ENCODE assay signal across 30 mouse cellular contexts in the genomic region with DNA sequence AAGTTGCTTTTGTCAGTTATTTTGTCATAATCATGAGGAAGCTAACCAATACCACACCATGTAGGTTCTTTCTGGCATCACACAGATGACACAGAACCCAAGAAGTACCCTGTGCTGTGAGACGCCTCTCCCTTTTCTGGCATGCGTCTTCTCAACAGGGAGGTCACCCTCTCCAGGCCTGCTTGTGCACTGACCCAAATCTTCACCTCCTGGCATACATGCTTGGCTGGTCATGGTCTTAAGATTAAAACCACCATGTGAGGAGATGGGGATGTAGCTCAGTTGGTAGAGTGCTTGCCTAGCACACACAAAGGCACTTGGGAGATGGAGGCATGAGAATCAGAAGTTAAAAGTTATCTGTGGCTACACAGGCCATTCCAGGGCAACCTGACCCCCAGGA.
DNase-seq lines count a peak whose midpoint lies in the region; ATAC-seq and TF ChIP-seq lines count a peak whose summit lies in the region.
"Had no signal": no experiment of that assay in that cellular context is flagged by ENCODE, and none has a peak within 500 bp of the region (broad histone marks: within the 10 kb centered on the region; RNA-seq: fewer than 3 reads in every experiment).

No protein-coding gene starts in this region.

- peaks cover 33% of the 10 kb centered on the region for H3K36me3 ChIP-seq in heart, embryonic 10.5 days
- H3K36me3 ChIP-seq in intestine, embryonic 14.5 days (ENCODE audit: control insufficient read depth, insufficient read depth, low read length), result no peaks in the 10 kb centered on the region
- H3K36me3 ChIP-seq in intestine, embryonic 16.5 days (ENCODE audit: control insufficient read depth, insufficient read depth, low read length), result no peaks in the 10 kb centered on the region
- H3K36me3 ChIP-seq in limb, embryonic 14.5 days (ENCODE audit: control insufficient read depth, insufficient read depth, low read length), result no peaks in the 10 kb centered on the region
- H3K36me3 ChIP-seq in limb, embryonic 10.5 days, result no peaks in the 10 kb centered on the region
- peaks cover 11% of the 10 kb centered on the region for H3K36me3 ChIP-seq in kidney, embryonic 15.5 days
- H3K36me3 ChIP-seq: forebrain, embryonic 10.5 days; forebrain, embryonic 15.5 days; limb, embryonic 15.5 days; liver, embryonic 15.5 days; lung, embryonic 15.5 days; midbrain, embryonic 12.5 days; neural tube, embryonic 13.5 days had no signal

- peaks cover 72% of the 10 kb centered on the region for H3K4me1 ChIP-seq in heart, embryonic 10.5 days
- H3K4me1 ChIP-seq in intestine, embryonic 14.5 days (replicated peaks; ENCODE audit: control insufficient read depth, insufficient read depth, low read length), result peaks cover 19% of the 10 kb centered on the region
- H3K4me1 ChIP-seq in intestine, embryonic 16.5 days (ENCODE audit: control insufficient read depth, insufficient read depth, low read length), result peaks cover 23% of the 10 kb centered on the region
- peaks cover 12% of the 10 kb centered on the region for H3K4me1 ChIP-seq in limb, embryonic 14.5 days (ENCODE audit: control insufficient read depth, insufficient read depth, low read length)
- H3K4me1 ChIP-seq in limb, embryonic 10.5 days, result peaks cover 12% of the 10 kb centered on the region
- H3K4me1 ChIP-seq in kidney, embryonic 15.5 days, result peaks cover 41% of the 10 kb centered on the region
- H3K4me1 ChIP-seq: forebrain, embryonic 15.5 days; midbrain, embryonic 12.5 days had no signal

- H3K4me2 ChIP-seq in intestine, embryonic 14.5 days (ENCODE audit: low read length), result no peak overlapping the region
- H3K4me2 ChIP-seq in intestine, embryonic 16.5 days (ENCODE audit: low read depth, low read length), result no peak overlapping the region
- H3K4me2 ChIP-seq in limb, embryonic 14.5 days (replicated peaks; ENCODE audit: low read depth, low read length, severe bottlenecking), result no peak overlapping the region
- H3K4me2 ChIP-seq in kidney, embryonic 15.5 days, result no peak overlapping the region
- H3K4me2 ChIP-seq: embryonic facial prominence, embryonic 13.5 days; forebrain, embryonic 15.5 days; limb, embryonic 15.5 days; liver, embryonic 15.5 days; lung, embryonic 15.5 days; midbrain, embryonic 12.5 days; neural tube, embryonic 13.5 days had no signal

- no peaks in the 10 kb centered on the region for H3K9me3 ChIP-seq in heart, embryonic 10.5 days
- no peaks in the 10 kb centered on the region for H3K9me3 ChIP-seq in intestine, embryonic 14.5 days (ENCODE audit: control insufficient read depth, low read length)
- H3K9me3 ChIP-seq in intestine, embryonic 16.5 days (ENCODE audit: control insufficient read depth, low read length), result no peaks in the 10 kb centered on the region
- no peaks in the 10 kb centered on the region; the same call in 1 of the 2 replicates for H3K9me3 ChIP-seq in limb, embryonic 14.5 days (ENCODE audit: control insufficient read depth, low read length)
- H3K9me3 ChIP-seq in limb, embryonic 10.5 days (replicated peaks), result no peaks in the 10 kb centered on the region
- no peaks in the 10 kb centered on the region; the same call in 1 of the 2 replicates for H3K9me3 ChIP-seq in kidney, embryonic 15.5 days (replicated peaks)
- H3K9me3 ChIP-seq: forebrain, embryonic 10.5 days; forebrain, embryonic 15.5 days; limb, embryonic 15.5 days; liver, embryonic 15.5 days; lung, embryonic 15.5 days; midbrain, embryonic 12.5 days; neural tube, embryonic 13.5 days had no signal

- H3K4me3 ChIP-seq in heart, embryonic 10.5 days, result no peak overlapping the region
- H3K4me3 ChIP-seq in intestine, embryonic 14.5 days (ENCODE audit: low read depth, low read length), result no peak overlapping the region
- no peak overlapping the region for H3K4me3 ChIP-seq in intestine, embryonic 16.5 days (ENCODE audit: low read length)
- no peak overlapping the region for H3K4me3 ChIP-seq in limb, embryonic 14.5 days (replicated peaks; ENCODE audit: low read length)
- no peak overlapping the region for H3K4me3 ChIP-seq in limb, embryonic 10.5 days
- no peak overlapping the region for H3K4me3 ChIP-seq in kidney, embryonic 15.5 days (replicated peaks)
- H3K4me3 ChIP-seq: embryonic facial prominence, embryonic 13.5 days; forebrain, embryonic 10.5 days; forebrain, embryonic 15.5 days; limb, embryonic 15.5 days; liver, embryonic 15.5 days; lung, embryonic 15.5 days; midbrain, embryonic 12.5 days; neural tube, embryonic 13.5 days had no signal

- H3K27me3 ChIP-seq in heart, embryonic 10.5 days (ENCODE audit: insufficient read depth, poor library complexity, severe bottlenecking), result no peaks in the 10 kb centered on the region; the same call in 1 of the 2 replicates
- H3K27me3 ChIP-seq in intestine, embryonic 14.5 days (replicated peaks; ENCODE audit: control insufficient read depth, insufficient read depth, low read length), result no peaks in the 10 kb centered on the region
- H3K27me3 ChIP-seq in intestine, embryonic 16.5 days (replicated peaks; ENCODE audit: control insufficient read depth, insufficient read depth, low read length), result no peaks in the 10 kb centered on the region
- no peaks in the 10 kb centered on the region for H3K27me3 ChIP-seq in limb, embryonic 14.5 days (ENCODE audit: control insufficient read depth, insufficient read depth, low read length)
- H3K27me3 ChIP-seq in limb, embryonic 10.5 days (ENCODE audit: low read depth, poor library complexity, severe bottlenecking), result no peaks in the 10 kb centered on the region
- no peaks in the 10 kb centered on the region for H3K27me3 ChIP-seq in kidney, embryonic 15.5 days
- H3K27me3 ChIP-seq: CH12.LX; embryonic facial prominence, embryonic 13.5 days; forebrain, embryonic 15.5 days; limb, embryonic 15.5 days; liver, embryonic 15.5 days; lung, embryonic 15.5 days; midbrain, embryonic 12.5 days; neural tube, embryonic 13.5 days had no signal

- 97% methylated on average over 2 of the region's 2 CpGs for WGBS in heart, embryonic 10.5 days
- 98% methylated on average over 2 of the region's 2 CpGs for WGBS in intestine, embryonic 14.5 days
- 98% methylated on average over 2 of the region's 2 CpGs for WGBS in intestine, embryonic 16.5 days
- WGBS in limb, embryonic 14.5 days, result 95% methylated on average over 2 of the region's 2 CpGs
- WGBS in limb, embryonic 10.5 days, result 93% methylated on average over 2 of the region's 2 CpGs
- WGBS in kidney, embryonic 15.5 days, result 72% methylated on average over 2 of the region's 2 CpGs

- no peak for DNase-seq in heart, embryonic 10.5 days (ENCODE audit: low spot score)
- no peak for DNase-seq in heart, postnatal 4 days
- no peak for DNase-seq in intestine, embryonic 14.5 days (ENCODE audit: low spot score)
- no peak for DNase-seq in limb, embryonic 14.5 days (ENCODE audit: low spot score)
- no peak for DNase-seq in limb, embryonic 10.5 days (ENCODE audit: low spot score)
- DNase-seq in adrenal gland, postnatal 14 days, result no peak
- DNase-seq: adrenal gland, adult 8-10 months; cerebellum, adult 11-12 months; cerebellum, adult 9-11 months; embryo, embryonic 11 days; gastrocnemius, postnatal 36 days; heart, adult 18-20 months; lung, postnatal 36 days; right cerebral cortex, postnatal 4 days; thymus, adult 18-20 months; thymus, postnatal 25 days had no signal

- ATAC-seq in intestine, embryonic 14.5 days (replicated peaks; ENCODE audit: low FRiP score, low TSS enrichment, low read depth), result no peak
- ATAC-seq in intestine, embryonic 16.5 days, result no peak
- ATAC-seq in limb, embryonic 14.5 days (ENCODE audit: low FRiP score, low read depth), result no peak
- ATAC-seq in kidney, embryonic 15.5 days (replicated peaks; ENCODE audit: low FRiP score), result no peak
- ATAC-seq: activated CD4-positive, CD25-positive, alpha-beta regulatory T cell, adult 4 months; forebrain, embryonic 15.5 days; hindbrain, postnatal 0 days had no signal

- no peak overlapping the region for H3K9ac ChIP-seq in intestine, embryonic 14.5 days (ENCODE audit: low read length)
- H3K9ac ChIP-seq in intestine, embryonic 16.5 days (ENCODE audit: low read depth, low read length), result no peak overlapping the region
- no peak overlapping the region for H3K9ac ChIP-seq in limb, embryonic 14.5 days (ENCODE audit: low read depth, low read length, severe bottlenecking)
- H3K9ac ChIP-seq in kidney, embryonic 15.5 days, result no peak overlapping the region
- H3K9ac ChIP-seq: embryonic facial prominence, embryonic 13.5 days; forebrain, embryonic 15.5 days; limb, embryonic 15.5 days; liver, embryonic 15.5 days; lung, embryonic 15.5 days; midbrain, embryonic 12.5 days; neural tube, embryonic 13.5 days had no signal

- no peak for TF ChIP-seq POLR2A in limb, embryonic 14.5 days (IDR thresholded peaks at IDR 0.05; ENCODE audit: borderline replicate concordance, extremely low read depth, insufficient read depth, insufficient read length)

- peak overlapping the region; percentile 81 for H3K27ac ChIP-seq in heart, embryonic 10.5 days
- H3K27ac ChIP-seq in intestine, embryonic 14.5 days (ENCODE audit: low read depth), result 0 out of 2 replicates have a peak overlapping the region, but pooled peaks have one; percentile 43
- H3K27ac ChIP-seq in intestine, embryonic 16.5 days (ENCODE audit: low read length), result no peak overlapping the region
- H3K27ac ChIP-seq in limb, embryonic 14.5 days (replicated peaks; ENCODE audit: low read depth, low read length), result 0 out of 2 replicates have a peak overlapping the region, but pooled peaks have one; percentile 28
- no peak overlapping the region for H3K27ac ChIP-seq in limb, embryonic 10.5 days
- 0 out of 2 replicates have a peak overlapping the region, but pooled peaks have one; percentile 79 for H3K27ac ChIP-seq in kidney, embryonic 15.5 days
- H3K27ac ChIP-seq: embryonic facial prominence, embryonic 13.5 days; forebrain, embryonic 15.5 days; hindbrain, postnatal 0 days; limb, embryonic 15.5 days; liver, embryonic 15.5 days; midbrain, embryonic 12.5 days; stomach, postnatal 0 days had no signal

Comparison
In these comparisons a context has a peak if more than half of its experiments do, and no peak if none do; other contexts are left out.
1. H3K27ac ChIP-seq: peak in heart, embryonic 10.5 days (single experiment), intestine, embryonic 14.5 days (single experiment), limb, embryonic 14.5 days (single experiment) and kidney, embryonic 15.5 days (single experiment); none in intestine, embryonic 16.5 days (single experiment) and limb, embryonic 10.5 days (single experiment).